Mouse (Mus musculus): ENCODE measurements around the gene Kcna7.

Kcna7 gene

DNA sequence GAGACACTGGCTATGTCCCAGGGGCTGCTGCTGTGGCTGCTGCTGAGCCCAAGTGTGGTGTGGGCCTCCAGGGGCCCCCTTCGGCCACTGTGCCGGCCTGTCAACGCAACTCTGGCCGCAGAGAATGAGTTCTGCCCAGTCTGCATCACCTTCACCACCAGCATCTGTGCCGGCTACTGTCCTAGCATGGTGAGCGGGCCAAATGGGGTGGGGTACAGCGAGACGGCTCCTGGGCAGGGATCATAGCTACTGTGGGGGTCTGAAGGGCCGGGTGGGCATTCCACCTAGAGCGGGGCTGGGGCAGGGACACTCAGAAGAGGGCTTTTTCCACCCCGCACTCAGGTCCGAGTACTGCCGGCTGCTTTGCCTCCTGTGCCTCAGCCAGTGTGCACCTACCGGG lies 15.7 kb downstream of the Kcna7 start:
- no peak for DNase-seq (ENCODE audit: low spot score)

DNA sequence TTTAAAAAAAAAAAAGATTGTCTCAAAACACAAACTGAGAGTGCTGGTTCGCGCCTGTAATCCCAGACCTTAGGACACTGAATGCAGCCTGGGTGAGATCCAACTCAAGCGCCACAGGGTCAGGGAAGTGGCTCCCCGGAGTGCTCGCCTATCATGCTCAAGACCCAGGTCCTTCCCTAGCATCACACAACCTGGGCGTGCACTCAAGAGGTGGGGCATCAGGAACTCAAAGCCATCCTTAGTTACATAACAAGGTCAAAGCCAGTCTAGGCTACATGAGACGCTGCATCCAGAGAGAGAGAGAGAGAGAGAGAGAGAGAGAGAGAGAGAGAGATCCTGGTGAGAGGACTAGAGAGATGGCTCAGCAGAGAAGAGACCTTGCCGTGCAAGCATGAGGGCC lies 21.1 kb downstream of the Kcna7 start:
- DNase-seq (ENCODE audit: low spot score), result no peak

DNA sequence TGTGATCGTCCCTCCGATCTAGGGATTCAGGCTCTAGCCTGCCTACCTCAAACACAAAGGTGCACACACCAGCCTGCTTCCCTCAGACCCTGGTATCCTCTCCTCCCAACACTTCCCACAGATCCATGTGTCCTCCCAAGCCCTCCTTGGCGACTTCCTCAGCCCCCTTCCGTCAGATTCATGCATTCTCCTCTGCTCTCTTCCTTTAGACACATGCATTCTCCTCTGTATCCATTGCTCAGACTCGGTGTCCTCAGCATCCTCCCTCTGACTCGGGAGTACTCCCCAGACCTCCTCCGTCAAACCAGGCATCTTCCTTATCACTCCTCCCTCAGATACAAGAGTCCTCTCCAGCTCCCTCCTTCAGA lies 28.4 kb downstream of the Kcna7 start:
- no peak for DNase-seq (ENCODE audit: low spot score)

DNA sequence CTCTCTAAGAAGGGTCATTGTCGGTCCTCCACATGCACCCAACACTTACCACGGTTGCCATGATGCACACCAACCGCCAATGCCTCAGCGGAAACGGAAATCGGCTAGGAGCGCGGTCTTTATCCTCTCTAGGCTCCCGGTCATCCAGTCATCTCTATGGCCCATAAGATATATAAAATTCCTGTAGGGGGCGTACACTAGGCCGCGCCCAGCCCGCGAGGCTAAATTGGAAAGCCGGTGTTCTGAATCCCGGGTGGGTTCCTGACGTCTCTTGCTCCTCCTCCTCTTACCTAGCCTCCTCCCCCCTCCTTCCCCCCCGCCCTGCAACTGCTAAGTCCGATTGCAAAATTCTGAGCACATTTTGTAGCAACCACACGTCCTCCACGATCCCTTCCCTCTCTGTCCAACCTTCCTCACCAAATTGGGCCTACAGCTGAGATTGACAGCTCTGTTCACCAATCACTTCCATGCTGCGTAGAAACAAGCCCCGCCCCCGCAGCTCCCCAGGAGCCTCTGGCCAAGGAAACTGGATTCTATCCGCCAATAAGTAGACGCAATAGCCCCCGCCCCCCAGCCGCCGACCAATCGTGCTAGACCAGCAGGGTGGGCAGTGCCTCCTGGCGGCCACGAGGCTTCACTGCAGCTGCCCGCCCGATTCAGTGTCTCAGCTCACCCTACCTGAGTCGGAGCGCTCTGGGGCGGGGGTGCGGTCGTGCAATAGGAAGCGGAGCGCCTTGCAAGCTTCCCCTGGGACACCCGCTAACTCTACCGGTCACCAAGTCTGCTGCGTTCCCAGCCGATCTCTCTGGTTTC lies 29.0 kb downstream of the Kcna7 start, which contains the start of gene Gys1:
Gys1 (plus strand) TSS at position 642 of the 813 bp plus-strand sequence.
- DNase-seq (ENCODE audit: low spot score), result peak; percentile 100

DNA sequence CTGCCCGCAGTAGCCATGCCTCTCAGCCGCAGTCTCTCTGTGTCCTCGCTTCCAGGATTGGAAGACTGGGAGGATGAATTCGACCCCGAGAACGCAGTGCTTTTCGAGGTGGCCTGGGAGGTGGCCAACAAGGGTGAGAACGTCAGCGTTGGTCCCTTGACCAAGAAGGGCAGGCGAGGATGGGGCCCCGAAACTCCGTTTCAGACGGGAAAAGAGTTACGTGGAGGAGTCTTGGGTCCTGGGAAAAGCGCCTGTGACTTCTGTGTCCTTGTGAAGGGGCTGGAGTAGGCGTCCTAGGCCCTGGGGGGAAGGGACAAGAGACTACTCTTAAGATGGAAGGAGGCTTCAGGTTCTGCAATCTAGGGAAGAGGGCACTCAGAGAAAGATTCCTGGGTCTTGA lies 29.6 kb downstream of the Kcna7 start:
- no peak for DNase-seq (ENCODE audit: low spot score)

DNA sequence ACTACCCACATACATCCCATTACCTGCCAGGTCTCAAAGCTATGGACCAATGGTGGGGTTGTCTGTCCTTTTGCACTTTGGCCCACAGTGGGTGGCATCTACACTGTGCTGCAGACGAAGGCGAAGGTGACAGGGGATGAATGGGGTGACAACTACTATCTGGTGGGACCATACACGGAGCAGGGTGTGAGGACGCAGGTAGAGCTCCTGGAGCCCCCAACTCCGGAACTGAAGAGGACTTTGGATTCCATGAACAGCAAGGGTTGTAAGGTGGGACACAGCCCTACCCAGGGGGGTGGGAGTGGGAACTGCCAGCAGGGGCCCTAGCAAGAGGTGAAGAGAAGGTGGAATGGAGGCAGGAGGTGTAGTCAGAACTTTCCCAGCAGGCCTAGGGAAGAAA lies 31.0 kb downstream of the Kcna7 start:
- no peak for DNase-seq (ENCODE audit: low spot score)

DNA sequence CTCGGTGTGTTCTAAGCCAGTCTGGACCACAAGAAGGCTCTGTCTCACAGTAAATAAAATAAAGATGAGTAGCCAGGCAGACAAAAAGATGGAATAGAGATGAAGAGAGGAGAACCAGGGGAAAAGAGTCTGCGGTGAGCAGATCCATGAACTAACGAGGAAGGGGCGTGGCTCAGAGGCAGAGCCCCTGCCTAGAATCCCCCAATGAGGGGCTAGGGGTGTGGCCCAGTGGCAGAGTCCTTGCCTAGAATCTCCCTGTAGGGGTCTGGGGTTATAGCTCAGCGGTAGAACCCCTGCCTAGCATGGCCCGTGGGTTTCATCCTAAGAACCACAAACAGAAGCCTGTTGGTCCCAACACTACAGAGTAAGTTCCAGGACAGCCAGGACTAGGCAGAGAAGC lies 31.6 kb downstream of the Kcna7 start:
- no peak for DNase-seq (ENCODE audit: low spot score)

DNA sequence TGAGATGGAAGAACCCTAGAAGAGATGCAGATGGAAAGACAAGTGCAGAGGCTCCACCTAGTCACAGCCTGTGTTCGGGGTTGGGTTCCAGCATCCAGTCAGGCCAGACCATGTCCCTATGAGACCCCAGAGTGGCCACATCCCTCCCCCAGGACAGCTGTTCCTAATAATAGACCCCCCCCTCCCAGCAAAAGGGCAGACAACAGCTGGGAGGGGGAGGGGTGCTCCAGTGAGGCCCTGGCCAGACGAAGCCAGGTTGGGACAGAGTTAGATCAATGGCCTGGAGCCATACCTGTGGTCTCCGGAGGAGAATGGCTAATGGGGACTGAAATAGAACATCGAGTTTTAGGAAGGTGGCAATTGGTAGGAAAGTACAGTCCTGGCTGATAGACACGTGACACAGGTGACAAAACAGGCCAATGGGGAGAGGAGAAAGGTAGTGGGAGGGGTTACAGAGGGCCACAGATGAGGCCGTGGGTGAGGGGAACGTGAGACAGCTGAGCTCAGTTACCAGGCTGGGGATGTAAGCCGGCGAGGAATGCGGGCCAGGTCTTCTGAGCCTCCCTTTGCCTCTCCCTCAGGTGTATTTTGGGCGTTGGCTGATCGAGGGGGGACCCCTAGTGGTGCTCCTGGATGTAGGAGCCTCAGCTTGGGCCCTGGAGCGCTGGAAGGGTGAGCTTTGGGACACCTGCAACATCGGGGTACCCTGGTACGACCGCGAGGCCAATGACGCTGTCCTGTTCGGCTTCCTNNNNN lies 32.2 kb downstream of the Kcna7 start, which contains the start of gene Ruvbl2:
Ruvbl2 (minus strand) TSS at position 576 of the 756 bp plus-strand sequence.
- DNase-seq (ENCODE audit: low spot score), result no peak

DNA sequence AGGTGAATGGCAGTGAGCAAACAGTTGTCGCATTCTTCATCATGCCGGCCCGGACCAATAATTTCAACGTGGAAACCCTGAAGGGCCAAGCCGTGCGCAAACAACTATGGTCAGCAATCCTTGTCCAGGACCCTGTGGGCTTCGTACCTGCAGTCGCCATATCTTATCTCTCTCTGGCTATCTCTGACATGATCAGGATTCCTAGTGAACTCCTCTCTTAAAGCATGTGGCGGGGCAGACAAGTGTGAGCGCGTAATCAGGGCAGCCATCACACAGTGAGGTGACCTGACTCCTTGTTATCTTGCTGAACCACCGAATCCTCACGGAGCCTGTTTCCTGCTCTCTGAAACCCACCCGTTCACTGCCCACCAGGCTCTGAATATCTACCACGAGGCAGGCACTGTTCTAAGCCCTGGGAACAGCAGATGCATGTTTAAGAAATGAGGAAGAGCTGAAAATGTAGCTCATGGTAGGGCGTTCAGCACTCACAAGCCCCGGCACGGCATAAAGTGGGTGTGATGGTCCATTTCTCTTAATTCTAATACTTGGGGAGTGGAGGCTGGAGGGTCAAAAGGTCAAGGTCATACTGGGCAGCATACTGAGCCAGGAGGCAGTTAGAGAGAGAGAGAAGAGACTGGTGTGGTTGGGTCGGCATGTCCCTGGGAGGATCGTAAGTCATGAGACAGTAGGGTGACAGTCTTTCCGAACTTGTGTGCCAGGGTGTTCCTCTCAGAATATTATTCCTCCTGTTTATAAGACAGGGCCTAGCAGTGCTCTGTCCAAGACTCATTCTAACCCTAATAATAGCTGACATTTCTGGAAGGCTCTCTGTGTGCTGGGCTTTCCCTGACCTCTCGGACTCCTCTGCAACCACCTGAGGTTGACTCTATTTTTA lies 38.3 kb downstream of the Kcna7 start:
- no peak for DNase-seq (ENCODE audit: low spot score)

DNA sequence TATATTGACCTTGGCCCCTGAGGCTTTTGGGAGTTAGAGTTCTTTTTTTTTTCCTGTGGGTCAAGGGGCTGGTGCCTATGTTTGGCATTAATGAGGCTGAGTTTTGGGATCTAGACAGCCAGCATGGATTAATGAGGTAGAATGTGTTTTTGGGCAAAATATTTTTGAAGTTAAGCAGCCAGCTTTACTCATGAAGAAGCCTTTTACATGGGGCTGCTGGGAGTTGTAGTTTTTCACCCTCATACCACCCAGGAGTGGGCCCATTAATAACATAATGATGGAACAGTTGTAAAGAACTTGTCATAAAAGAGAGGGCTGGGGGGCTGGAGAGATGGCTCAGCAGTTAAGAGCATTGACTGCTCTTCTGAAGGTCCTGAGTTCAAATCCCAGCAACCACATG lies 41.1 kb downstream of the Kcna7 start:
- no peak for DNase-seq (ENCODE audit: low spot score)

DNA sequence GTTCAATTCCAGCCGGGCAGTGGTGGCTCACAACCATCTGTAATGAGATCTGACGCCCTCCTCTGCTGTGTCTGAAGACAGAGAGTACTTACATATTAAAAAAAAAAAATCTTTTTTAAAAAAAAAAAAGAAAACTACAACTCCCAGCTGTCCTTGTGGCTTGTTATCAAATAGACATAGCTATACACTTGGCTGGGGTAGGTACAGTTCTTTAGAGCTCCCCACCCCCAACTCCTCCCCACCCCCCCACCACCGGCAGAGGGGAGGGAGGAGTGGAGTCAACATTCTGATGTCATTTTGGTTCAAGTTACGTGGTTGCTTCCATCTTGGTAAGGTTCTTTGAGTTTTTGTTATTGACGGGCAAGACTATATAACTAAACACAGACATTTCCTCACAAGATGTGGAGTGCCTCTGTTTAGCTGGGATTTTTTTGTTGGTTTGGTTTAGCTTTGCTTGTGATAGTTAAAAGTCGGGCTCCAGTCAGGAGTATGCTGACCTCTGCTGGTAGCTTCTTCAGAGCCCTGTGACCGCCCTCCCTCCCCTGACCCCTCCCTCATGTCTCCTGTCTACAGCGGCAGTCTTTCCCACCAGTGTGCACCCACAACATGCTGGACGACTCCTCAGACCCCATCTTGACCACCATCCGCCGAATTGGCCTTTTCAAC lies 42.0 kb downstream of the Kcna7 start:
- DNase-seq (ENCODE audit: low spot score), result no peak

DNA sequence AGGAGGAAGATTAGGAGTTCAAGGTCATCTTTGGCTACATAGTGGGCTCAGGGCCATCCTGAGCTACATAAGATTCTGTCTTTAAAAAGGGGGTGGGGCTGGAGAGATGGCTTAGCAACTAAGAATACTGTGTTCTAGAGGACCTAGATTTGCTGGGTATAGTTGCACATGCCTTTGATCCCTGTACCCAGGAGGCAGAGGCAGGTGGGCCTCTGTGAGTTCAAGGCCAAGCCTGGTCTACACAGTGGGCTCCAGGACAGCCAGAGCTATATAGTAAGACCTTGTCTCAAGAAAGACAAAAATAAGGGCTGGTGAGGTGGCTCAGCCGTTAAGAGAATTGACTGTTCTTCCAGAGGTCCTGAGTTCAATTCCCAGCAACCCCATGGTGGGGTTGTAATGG lies 44.5 kb downstream of the Kcna7 start:
- no peak for DNase-seq (ENCODE audit: low spot score)

DNA sequence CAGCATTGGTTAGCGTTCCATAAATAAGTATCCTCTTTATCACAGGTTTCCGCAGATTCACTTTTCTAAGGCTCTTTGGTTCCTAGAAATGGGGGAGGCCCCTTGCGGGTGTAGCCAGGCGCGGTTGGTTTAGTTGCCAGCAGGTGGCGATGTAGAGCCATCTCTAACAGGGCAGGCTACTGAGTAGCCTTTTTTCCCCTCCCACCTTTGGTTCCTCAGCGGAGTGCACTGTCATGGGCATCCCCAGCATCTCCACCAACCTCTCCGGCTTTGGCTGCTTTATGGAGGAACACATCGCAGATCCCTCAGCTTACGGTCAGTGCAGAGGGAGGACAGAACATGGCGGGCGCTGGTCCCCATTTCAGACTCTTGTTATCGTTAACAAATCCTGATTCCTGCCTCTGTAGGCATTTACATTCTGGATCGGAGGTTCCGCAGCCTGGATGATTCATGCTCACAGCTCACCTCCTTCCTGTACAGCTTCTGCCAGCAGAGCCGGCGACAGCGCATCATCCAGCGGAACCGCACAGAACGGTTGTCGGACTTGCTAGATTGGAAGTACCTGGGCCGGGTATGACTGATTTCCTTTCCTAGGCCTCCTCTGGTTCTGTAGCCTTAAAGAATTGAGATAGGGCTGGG lies 46.0 kb downstream of the Kcna7 start:
- peak; percentile 80 for DNase-seq (ENCODE audit: low spot score)

DNA sequence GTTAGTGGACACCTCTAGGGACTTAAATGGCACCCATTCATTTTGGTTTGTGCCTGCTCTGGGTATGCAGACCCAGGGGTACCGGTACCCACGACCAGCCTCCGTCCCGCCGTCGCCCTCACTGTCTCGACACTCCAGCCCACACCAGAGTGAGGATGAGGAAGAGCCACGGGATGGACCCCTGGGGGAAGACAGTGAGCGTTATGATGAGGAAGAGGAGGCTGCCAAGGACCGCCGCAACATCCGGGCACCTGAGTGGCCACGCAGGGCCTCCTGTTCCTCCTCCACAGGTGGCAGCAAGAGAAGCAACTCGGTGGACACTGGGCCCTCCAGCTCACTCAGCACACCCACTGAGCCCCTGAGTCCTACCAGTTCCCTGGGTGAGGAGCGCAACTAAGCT lies 49.5 kb downstream of the Kcna7 start:
- DNase-seq (ENCODE audit: low spot score), result no peak

DNA sequence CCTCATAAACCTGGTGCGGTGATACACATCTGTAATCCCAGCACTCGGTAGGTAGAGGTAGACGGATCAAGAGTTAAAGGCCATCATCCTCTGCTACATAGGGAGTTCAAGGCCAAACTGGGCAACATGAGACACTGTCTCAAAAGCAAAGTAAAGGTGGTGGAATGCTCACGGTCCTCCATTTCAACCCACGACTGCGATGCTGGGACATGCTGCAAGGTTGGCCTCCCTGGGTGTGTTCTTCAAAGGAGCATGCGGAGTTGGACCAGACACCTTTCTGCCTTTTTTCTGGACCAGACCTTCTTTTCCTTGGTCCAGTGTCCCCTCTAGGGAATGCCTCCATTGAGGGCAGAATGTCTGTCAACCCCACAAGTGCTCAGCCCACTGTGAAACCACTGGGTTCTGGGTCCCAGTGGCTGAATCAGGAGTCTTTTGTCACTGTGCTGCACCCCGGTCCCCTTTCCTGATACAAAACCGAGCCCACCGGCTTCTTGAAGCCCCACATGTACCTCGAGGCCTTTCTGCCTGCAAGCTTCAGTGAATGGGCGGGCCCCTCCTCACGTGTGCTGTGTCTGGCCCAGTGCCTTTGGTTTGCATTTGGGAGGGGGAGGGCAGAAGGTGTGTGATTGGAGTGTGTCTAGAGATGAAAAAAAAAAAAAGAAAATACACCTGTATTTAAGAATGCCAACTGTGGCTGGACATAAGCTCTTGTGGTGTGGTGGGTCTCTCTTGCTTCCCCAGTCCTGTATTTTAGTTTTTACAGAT lies 50.7 kb downstream of the Kcna7 start:
- DNase-seq (ENCODE audit: low spot score), result no peak

DNA sequence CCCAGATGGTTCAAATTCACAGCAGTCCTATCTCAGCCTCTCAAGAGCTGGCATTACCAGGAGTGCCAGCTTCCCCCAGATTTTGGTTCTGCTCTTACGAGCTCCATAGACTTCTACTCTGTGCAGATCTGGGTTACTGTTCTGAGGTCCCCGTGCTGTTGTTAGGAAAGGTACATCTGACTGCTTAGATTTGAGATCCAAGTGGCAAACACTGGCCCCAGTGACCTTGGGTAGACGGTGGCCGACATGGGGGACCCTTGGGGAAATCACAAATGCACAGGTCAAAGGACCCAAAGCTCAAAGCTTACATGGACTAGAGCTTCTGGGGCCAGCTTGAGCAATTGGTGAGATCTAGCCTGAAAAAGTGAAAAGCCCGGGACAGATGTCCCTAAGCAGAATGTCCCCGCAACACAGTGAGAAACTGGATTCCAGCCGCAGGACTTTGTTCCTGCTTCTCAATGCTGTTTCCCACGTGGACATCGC lies 51.3 kb downstream of the Kcna7 start:
- DNase-seq (ENCODE audit: low spot score), result no peak

DNA sequence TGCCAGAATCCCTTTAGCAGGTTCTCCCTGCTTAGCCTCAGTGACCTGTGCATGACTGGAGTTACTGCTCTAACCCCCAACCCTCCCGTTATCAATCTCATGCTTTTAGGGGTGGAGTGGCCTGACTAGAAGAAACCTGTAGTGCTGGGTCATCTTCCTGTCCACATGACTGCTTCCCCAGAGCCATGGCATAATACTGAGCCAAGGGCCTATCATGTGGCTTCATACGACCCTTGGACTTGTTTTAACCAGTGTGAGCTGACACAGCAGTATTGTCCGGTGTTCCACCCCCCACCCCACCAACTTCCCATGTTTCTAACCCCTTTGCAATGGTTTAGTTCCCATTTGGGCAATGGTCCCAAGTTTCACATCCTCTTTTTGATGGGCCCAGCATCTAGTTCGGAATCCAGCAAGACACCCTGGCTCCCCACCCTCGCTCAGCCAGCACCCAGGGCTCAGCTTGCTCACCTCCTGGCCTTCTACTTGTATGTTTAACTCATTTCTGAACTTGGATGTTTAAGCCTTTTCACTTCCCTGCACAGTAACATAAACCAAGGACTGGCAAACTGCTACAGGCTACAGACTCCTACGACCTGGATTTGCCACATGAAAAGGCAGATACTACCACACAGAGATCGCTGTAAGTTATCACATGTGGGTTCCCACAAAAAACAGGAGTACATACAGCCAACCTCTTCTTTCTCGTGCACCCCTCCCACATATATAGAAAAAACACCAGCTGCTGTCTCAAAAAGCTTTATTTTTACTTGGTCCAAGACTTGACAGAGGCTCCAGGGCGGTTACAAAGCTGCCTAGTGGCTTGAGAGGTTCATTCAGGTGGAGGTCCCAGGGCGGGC lies 52.0 kb downstream of the Kcna7 start:
- DNase-seq (ENCODE audit: low spot score), result no peak

DNA sequence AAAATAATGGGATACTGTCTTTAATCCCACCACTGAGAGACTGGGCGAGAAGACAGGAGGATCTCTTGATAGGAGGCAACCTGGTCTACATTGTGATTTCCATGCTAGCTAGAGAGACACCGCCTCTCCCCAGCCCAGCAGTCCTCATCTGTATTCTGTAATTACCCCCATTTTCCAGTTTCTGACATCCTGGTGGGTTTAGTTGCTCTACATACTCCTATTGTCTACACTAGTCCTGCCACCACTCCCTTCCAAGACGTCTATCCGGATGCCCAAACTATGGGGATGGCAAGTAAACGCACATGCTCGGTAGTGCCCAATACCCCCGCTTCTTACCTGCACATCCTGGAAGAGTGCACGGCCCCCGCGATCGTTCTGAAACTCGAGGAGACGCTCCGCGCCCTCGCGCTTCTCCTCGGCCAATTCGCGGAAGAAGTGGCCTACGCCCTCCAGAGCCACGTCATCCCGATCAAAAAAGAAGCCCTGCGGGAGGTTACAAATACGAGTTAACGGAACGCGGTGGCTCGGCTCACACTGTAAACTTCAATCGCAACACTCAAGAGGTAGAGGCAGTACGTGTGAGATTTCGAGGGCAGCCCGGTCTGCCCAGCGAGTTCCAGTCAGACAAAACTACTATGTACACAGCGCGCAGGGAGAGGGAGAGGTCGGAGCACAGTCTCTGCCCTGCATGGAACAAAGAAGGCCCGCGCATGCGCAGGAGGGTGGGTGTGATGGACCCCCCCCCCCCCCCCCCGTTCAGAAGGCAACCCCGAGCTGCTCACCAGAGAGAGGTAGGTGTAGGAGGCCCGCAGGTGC lies 53.5 kb downstream of the Kcna7 start:
- peak; percentile 66 for DNase-seq (ENCODE audit: low spot score)
